ENCODE assay signal across 8 mouse cellular contexts in genomic region chr12:9584366-9585084, GRCm38 (mm10). TPM values are rescaled to one million over a fixed set of nuclear protein-coding genes. Genes with fewer than 3 reads are reported as not detected.
DNase-seq lines count a peak whose midpoint lies in the region; ATAC-seq lines count a peak whose summit lies in the region.

No protein-coding gene starts in this region.

- H3K9me3 ChIP-seq in embryonic facial prominence, embryonic 14.5 days (ENCODE audit: control insufficient read depth, low read length), result no peaks in the 10 kb centered on the region
- no peaks in the 10 kb centered on the region for H3K9me3 ChIP-seq in heart, embryonic 11.5 days (replicated peaks; ENCODE audit: control insufficient read depth, low read length)
- H3K9me3 ChIP-seq in lung, embryonic 16.5 days (ENCODE audit: control insufficient read depth, low read length), result no peaks in the 10 kb centered on the region

- peaks cover 3% of the 10 kb centered on the region; the same call in 1 of the 2 replicates for H3K36me3 ChIP-seq in embryonic facial prominence, embryonic 14.5 days (ENCODE audit: control insufficient read depth, insufficient read depth, low read length)
- H3K36me3 ChIP-seq in heart, embryonic 11.5 days (ENCODE audit: control insufficient read depth, insufficient read depth, low read length), result no peaks in the 10 kb centered on the region
- H3K36me3 ChIP-seq in lung, embryonic 16.5 days (ENCODE audit: control insufficient read depth, insufficient read depth, low read length), result no peaks in the 10 kb centered on the region

- peak overlapping the region; percentile 17 for H3K27ac ChIP-seq in embryonic facial prominence, embryonic 14.5 days (replicated peaks; ENCODE audit: low read depth, low read length)
- no peak overlapping the region for H3K27ac ChIP-seq in heart, embryonic 11.5 days (ENCODE audit: low read depth, low read length)
- peak overlapping the region; percentile 60 for H3K27ac ChIP-seq in lung, embryonic 16.5 days (ENCODE audit: low read length)

- H3K4me1 ChIP-seq in embryonic facial prominence, embryonic 14.5 days (ENCODE audit: control insufficient read depth, insufficient read depth, low read length), result peaks cover 15% of the 10 kb centered on the region
- H3K4me1 ChIP-seq in heart, embryonic 11.5 days (ENCODE audit: control insufficient read depth, insufficient read depth, low read length), result peaks cover 4% of the 10 kb centered on the region; the same call in 1 of the 2 replicates
- H3K4me1 ChIP-seq in lung, embryonic 16.5 days (replicated peaks; ENCODE audit: control insufficient read depth, insufficient read depth, low read length), result peaks cover 20% of the 10 kb centered on the region

- DNase-seq in right cerebral cortex, postnatal 25 days, result peak; percentile 38
- no peak for DNase-seq in right cerebral cortex, adult 2 months (ENCODE audit: low spot score in 2 of 2)
- DNase-seq in embryonic facial prominence, embryonic 14.5 days (ENCODE audit: low spot score), result peak; percentile 93
- peak; percentile 46 for DNase-seq in kidney, adult 9 months
- DNase-seq in right cerebral cortex, postnatal 4 days, result peak; percentile 65
- DNase-seq in thymus, postnatal 4 days, result no peak

- H3K9ac ChIP-seq in embryonic facial prominence, embryonic 14.5 days (ENCODE audit: low read depth, low read length), result peak overlapping the region; percentile 38
- H3K9ac ChIP-seq in heart, embryonic 11.5 days (ENCODE audit: low read depth, low read length), result peak overlapping the region; percentile 52; the same call in 1 of the 2 replicates
- H3K9ac ChIP-seq in lung, embryonic 16.5 days (ENCODE audit: low read length), result peak overlapping the region; percentile 68

- H3K27me3 ChIP-seq in embryonic facial prominence, embryonic 14.5 days (replicated peaks; ENCODE audit: control insufficient read depth, insufficient read depth, low read length), result peaks cover 39% of the 10 kb centered on the region
- peaks cover 35% of the 10 kb centered on the region for H3K27me3 ChIP-seq in heart, embryonic 11.5 days (ENCODE audit: control insufficient read depth, insufficient read depth, low read length)
- H3K27me3 ChIP-seq in lung, embryonic 16.5 days (ENCODE audit: control insufficient read depth, insufficient read depth, low read depth, low read length), result peaks cover 22% of the 10 kb centered on the region; the same call in 1 of the 2 replicates

- ATAC-seq in embryonic facial prominence, embryonic 14.5 days (ENCODE audit: low read depth), result peak; percentile 91
- ATAC-seq in heart, embryonic 11.5 days (replicated peaks; ENCODE audit: insufficient number of reproducible peaks, low FRiP score, low TSS enrichment), result peak; percentile 82
- peak; percentile 96 for ATAC-seq in lung, embryonic 16.5 days (ENCODE audit: low read depth)

- H3K4me2 ChIP-seq in embryonic facial prominence, embryonic 14.5 days (ENCODE audit: low read depth, low read length), result peak overlapping the region; percentile 58
- peak overlapping the region; percentile 73 for H3K4me2 ChIP-seq in heart, embryonic 11.5 days
- peak overlapping the region; percentile 87 for H3K4me2 ChIP-seq in lung, embryonic 16.5 days (ENCODE audit: low read depth, low read length)

- H3K4me3 ChIP-seq in embryonic facial prominence, embryonic 14.5 days (ENCODE audit: low read depth, low read length), result peak overlapping the region; percentile 24
- peak overlapping the region; percentile 37 for H3K4me3 ChIP-seq in heart, embryonic 11.5 days (ENCODE audit: low read depth, low read length)
- H3K4me3 ChIP-seq in lung, embryonic 16.5 days (ENCODE audit: low read length), result peak overlapping the region; percentile 54

- WGBS in embryonic facial prominence, embryonic 14.5 days, result under 1% methylated on average over 23 of the region's 23 CpGs
- 1% methylated on average over 23 of the region's 23 CpGs for WGBS in heart, embryonic 11.5 days (ENCODE audit: insufficient replicate concordance)
- WGBS in lung, embryonic 16.5 days, result 1% methylated on average over 23 of the region's 23 CpGs

RNA-seq across cellular contexts. Expression of gene Osr1, which starts 14.6 kb away (rescaled TPM):
- polyA plus RNA-seq in embryonic facial prominence, embryonic 14.5 days (2014; fragmentation: Nextera tagmentation; extraction: Ambion mirVana), result 66.1 and 88.3 TPM in 2 replicates
- 13.5 and 16.1 TPM in 2 replicates for polyA plus RNA-seq in heart, embryonic 11.5 days (2014; fragmentation: Nextera tagmentation; extraction: Ambion mirVana)
- 18.1 and 20.7 TPM in 2 replicates for polyA plus RNA-seq in lung, embryonic 16.5 days (2015; fragmentation: Nextera tagmentation; extraction: Ambion mirVana)

Comparison
In these comparisons a context has a peak if more than half of its experiments do, and no peak if none do; other contexts are left out.
1. DNase-seq: peak in right cerebral cortex, postnatal 25 days (single experiment), embryonic facial prominence, embryonic 14.5 days (single experiment), kidney, adult 9 months (single experiment) and right cerebral cortex, postnatal 4 days (single experiment); none in right cerebral cortex, adult 2 months (0 of 2) and thymus, postnatal 4 days (single experiment).
2. Peak in every context shown above with its lines, with median percentiles within 50 percentile points of each other: ATAC-seq, H3K4me2 ChIP-seq, H3K4me3 ChIP-seq and H3K9ac ChIP-seq.